Mouse (Mus musculus) MEL-GATA-1-ER (cell line): ENCODE measurements around the gene Ddx19b.
"Not testable (repeated sequence)": the region's sequence is repeated elsewhere in the genome, so short reads cannot be mapped to it uniquely, and the experiment has no call there.

Source experiments
- DNase-seq: peaks from one replicate; pipeline ENCODE4 v3.0.0-alpha.2; 2012; ENCODE audit warnings: low read depth; ENCODE audit errors: extremely low read depth

The Ddx19b gene

DNA sequence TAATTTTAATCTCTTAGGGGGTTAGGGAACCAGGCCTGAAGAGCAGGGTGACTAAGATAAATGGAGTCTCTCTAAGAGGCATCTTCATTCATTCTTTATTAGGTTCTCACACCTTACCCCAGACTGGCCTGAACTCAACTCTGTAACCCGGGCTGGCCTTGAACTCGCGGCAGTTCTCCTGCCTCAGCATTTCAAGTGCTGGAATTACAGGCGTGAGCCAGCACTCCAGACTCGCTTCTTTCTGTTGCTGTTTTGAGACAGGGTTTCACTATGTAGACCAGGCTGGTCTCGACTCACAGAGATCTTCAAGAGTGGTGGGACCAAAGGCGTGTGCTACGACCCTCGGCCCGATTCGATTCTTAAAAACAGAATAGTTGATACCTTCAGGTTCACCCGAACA is 2.7 kb upstream of the Ddx19b start:
- no peak for DNase-seq

DNA sequence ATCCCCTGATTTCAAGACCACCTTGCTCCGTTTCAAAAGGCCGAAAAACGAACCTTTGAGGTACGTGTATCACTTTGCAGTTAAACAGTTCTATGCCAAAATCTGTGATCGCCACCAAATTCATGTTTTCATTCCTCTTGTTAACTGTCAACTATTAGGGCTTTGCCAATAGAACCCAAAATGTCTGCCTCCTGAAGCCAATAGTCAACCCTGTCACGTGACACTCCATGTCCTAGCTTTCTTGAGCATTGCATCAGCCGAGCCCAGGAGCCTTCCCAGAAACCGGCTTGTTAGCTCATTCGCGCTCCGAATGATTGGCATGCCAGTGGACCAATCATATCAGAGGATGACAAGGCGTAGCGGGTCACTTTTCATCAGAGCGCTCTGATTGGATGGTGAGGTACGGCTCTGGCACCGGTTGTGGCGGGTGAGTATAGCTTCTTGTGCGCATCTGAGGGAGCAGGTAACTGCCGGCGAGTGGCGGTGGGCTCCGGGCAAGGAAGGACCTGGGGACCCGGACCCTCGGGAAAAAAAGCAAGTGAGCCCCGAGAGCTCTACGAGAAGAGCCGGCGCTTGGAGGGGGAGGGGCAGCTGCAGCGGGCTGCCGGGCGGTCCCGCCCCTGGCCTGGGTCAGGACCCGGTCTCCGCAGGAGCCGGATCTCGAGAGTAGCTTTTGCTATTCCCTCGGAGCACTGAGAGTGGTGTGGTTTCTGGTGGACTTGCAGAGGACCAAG is 2.1 kb upstream of the Ddx19b start:
- DNase-seq, result peak; percentile 100

DNA sequence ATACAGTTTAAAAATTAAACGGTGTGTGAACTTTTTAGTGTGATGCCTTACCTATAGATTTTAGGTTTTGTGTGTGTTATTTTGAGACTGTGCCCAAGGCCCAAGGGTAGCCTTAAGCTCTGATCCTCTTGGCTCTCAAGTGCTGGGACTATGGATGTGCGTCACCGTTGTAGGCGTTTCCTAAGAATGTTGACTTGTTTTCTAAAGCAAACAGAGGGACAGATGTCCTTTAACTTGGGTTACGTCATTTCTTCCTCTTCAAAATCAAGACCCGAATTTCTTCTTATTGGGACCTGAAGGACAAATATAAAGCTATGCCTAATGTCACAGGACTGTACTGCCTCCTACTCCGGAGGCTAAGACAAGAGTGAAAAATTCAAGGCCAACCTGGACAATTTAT is 1.4 kb upstream of the Ddx19b start, which contains the start of gene Aars:
TSS of gene Aars (plus strand) at position 229 of the 400 bp plus-strand sequence.
- DNase-seq, result no peak

DNA sequence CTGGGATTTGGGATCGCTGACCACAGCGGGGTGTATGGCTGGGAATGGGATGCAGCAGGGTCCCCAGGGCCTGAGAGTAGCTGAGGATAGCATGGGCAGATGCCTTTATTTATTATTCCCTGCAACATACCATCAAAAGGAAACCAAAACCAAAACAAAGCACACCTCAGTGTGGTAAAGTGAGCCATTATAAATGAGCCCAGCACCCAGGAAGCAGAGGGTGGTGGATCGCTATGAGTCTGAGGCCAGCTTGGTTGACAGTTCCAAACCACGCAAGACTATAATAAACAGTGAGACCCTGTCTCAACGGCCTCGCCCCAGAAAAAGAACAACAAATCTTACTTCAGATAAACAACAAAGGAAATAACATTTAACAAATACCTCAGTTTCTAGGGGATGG is 1.5 kb downstream of the Ddx19b start:
- DNase-seq, result no peak

DNA sequence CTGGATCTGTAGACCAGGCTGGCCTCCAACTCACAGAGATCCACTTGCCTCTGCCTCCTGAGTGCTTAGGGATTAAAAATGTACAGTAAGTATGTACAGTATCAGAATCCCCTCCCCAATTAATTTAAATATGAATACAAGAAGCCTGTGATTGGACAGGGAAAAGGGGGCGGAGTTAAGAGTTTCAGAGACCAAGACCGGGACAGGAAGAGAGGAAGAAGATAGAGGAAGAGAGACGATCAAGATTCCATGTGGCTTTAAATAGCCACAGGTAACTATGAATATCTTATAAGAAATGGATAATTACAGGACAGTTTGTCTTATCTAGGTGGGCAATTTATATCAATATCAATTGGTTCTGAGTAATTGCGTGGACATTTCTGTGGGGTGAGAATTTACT is 2.0 kb downstream of the Ddx19b start:
- peak; percentile 90 for DNase-seq

DNA sequence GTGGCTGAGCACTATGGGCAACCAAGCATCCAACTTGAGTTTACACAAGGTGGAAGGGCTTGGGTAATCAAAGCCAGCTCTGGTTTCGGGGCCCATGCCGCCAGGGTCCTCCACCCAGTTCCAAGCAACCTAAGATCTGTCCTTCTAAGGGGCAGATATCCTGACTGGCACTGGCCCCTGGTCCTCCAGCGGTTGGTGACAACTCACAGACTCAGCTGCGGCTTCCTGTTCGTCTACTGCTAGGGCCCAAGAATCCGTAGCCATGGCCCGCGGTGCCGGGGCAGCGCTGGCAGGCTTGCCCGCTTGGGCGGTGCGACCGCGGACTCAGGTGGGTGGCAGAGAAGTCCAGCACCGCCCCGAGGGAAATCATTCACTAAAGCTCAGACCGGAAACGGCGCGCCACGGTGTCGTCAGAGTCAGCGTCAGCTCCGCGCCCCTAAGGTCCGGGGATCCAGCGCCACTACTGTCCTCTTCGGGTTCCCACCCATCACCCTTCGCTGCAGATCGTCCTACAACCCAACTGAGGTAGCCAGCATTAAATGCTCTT is 4.1 kb downstream of the Ddx19b start:
- DNase-seq, result peak; percentile 62

DNA sequence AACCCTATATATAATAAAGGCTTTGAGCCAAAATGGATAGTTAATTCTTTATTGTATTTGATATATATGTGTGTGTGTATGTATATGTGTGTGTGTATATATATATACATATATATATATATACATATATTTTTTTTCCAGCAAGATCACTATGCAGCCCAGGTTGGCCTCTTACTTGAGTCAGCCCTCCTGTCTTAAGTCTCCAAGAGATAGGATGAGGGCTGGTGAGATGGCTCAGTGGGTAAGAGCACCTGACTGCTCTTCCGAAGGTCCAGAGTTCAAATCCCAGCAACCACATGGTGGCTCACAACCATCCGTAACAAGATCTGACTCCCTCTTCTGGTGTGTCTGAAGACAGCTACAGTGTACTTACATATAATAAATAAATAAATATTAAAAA is 4.9 kb downstream of the Ddx19b start:
- not testable (repeated sequence) for DNase-seq

DNA sequence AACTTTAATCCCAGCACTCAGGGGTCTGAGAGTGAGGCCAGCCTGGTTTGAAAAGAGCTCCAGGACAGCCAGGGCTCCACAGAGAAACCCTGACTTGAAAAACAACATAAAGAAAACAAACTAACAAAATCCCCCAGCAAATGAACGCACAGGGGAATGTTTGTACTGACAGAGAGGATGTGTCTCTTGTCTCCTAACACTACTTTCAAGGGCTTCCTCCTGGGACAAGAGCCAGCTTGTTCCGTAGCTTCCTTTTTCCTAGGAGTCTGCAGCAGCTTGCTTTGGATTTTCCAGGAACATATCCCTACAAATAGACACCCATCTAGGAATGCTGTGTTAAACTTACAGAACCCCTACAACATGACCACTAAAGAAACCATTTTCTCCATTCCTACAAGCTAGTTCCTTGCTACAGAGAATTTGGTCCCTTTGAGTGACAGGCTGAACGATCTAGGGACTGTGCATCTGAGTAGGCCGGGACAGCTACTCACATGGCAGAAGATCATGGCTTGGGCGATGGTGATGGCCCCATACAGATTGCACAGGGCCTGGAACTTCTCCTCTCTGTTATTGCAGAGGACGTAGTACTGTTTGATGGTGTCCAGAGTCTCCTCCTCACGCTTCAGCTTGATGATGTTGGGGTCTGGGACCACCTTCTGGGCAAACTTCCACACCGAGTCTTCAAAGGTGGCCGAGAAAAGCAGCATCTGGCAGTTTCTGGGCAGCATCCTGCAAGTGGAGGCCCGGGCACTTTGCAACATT is 21.1 kb downstream of the Ddx19b start:
- not testable (repeated sequence) for DNase-seq

DNA sequence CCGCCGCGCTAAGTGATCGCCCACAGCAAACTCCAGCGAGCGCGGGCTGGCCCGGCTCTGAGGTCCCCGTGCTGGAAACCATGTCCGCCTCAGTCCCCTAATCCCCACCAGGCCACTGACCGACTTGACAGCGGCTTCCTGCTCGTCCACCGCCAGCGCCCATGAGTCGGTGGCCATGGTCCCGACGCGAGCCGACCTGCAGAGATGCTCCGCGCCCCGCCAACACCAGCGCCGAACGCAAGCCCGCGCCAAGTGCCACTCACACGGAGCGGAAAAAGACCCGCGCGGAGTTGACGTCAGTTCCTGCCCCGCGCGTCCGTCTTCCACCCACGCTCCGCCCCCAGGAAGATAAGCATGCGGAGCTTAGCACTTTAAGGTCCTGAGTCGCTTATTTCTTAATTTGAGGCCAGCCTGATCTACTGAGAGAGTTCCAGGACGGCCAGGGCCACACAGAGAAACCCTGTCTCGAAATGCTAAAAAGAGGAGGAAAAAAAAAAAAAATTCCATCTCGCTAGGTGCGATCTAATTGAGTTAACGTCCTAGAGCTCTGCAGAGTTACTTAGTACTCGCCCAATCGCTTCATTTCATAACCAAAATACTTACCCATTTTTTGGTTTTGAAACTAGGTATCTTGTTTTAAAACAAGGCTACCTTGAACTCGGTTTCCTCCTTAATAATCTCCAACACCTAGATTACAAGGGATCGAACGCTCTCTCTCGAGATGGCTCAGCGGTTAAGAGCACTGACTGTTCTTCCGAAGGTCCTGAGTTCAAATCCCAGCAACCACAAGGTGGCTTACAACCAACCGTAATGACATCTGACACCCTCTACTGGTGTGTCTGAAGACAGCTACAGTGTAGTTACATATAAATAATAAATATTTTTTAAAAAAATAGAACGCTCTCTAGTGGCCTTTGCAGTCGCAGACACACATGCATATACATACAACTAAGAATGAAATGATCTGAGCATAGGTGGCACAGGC is 33.7 kb downstream of the Ddx19b start, which contains the start of gene Ddx19a:
TSS of gene Ddx19a (minus strand) at position 254 of the 985 bp plus-strand sequence.
- DNase-seq, result peak; percentile 81

DNA sequence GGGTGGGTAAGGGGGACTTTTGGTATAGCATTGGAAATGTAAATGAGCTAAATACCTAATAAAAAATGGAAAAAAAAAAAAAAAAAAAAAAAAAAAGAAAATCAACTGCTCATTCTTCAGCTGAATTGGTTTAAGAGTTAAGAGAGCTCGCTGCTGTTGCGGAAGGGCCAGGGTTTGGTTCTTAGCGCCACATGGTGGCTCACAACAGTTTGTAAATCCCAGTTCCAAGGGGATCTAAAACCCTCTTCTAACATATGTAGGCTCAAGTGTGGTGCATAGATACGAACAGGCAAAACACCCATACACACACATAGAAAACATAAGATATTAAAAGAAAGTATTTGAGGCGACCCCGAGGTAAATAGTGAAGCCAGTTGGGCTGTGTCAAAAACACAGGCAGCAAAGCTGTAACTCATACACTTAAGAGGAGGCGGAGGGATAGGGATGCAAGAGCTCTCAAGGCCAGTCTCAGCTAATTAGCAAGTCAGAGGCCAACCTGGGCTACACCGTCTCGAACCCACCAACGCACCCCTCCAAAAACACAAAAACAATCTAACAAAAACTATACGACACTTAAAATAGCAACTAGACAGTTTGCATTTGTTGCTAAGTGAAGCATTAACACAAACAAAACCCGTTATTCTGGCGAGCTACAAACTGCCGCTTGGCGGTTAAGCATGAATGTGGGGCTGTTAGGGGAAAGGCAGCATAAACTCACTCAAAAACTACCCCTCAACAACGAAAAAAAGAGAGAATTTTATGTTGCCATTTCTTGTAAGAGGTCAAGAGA is 34.7 kb downstream of the Ddx19b start:
- DNase-seq, result peak; percentile 14

DNA sequence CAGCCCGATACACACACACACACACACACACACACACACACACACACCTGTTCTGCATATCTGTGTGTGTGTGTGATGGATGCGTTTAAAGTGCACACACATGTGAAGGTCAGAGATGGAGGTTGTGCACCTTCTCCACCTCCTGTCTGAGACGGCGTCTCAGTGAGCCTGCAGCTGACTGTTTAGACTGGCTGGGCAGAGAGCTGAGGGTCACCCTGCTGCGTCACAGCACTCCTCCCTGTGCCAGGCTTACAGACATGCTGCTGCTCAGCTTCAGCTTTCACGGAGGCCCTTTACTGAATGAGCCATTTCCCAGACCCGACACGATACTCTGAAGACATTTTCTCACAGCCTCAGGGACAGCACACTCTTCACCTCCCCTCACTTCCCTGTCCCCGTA is 41.5 kb downstream of the Ddx19b start:
- DNase-seq, result no peak

DNA sequence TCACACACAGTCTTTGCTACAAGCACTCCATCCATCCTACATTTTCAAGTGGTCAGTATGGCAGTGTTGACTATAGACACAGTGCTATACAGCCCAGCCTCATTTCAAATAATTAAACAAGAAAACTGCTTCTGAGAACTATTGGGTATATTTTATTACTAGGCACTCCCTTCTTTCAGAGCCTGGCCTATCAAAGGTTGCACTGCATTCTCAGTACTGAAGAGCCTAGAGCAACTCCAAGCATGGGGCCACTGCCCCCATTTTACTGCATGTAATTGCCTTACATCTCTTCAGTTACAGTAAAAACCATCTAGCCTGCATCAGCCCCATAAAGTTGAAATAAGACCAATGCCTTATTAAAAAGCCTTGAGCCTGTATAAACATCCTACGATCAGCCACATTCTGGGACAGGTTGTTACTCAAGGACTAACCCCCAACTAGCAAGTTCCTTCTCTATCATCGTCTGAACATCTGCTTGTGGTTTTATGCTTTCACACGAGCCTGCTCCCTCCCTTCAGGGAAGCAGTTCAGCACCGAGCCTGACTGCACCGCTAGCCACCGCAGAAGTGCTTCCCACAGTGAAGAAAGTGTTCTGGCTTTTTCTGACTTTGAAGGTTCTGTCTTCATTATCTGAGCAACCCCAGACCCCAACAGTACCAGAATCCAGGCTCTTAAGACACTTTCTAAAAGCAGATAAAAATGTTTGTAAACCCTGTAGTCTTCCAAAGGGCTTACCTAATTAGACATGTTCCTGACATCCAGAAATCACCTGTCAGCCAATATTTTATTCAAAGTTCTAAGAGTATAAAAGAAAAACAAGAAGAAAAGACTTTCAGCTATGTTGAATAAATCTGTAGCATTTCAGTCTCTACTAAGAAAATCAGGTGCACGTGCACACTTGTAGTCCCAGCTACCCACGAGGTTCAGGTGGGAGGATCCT is 43.5 kb downstream of the Ddx19b start:
- DNase-seq, result peak; percentile 100

DNA sequence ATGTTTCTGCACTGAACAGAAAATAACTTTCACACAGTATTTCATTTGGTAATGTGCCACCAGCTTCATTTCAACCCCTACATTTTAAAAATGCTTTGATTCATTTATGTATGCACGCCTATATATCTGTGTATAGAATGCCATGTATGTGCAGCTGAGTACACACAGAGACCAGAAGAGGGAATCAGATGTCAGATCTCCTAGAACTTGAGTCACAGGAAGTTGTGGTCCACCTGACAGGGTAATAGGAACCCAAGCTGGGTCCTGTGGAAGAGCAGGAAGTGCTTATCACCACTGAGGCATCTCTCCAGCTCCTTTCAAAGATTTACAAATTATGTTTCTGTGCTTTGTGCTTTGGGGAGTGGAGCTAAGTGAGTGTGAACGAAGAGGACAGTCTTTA is 50.2 kb downstream of the Ddx19b start:
- DNase-seq, result no peak

DNA sequence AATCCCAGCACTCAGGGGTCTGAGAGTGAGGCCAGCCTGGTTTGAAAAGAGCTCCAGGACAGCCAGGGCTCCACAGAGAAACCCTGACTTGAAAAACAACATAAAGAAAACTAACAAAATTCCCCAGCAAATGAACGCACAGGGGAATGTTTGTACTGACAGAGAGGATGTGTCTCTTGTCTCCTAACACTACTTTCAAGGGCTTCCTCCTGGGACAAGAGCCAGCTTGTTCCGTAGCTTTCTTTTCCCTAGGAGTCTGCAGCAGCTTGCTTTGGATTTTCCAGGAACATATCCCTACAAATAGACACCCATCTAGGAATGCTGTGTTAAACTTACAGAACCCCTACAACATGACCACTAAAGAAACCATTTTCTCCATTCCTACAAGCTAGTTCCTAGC is 53.6 kb downstream of the Ddx19b start:
- not testable (repeated sequence) for DNase-seq

DNA sequence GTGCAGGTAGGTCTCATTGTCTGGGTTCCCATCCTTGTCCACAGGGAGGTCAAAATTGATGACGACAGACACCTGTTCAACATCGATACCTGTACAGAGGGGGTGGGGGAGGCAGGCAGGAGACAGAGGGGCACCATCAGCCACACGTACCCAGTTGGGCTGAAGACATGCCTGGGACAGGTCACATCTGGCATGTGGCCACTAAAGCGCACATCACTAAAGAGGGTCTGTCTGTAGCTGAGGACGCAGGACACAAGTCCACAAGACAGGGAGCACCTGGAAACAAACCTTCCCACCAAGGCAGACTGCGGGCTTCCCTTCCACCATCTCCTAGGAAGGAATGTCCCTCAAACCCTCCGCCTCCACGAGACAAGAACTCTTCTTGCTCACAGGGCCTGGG is 55.0 kb downstream of the Ddx19b start:
- not testable (repeated sequence) for DNase-seq

DNA sequence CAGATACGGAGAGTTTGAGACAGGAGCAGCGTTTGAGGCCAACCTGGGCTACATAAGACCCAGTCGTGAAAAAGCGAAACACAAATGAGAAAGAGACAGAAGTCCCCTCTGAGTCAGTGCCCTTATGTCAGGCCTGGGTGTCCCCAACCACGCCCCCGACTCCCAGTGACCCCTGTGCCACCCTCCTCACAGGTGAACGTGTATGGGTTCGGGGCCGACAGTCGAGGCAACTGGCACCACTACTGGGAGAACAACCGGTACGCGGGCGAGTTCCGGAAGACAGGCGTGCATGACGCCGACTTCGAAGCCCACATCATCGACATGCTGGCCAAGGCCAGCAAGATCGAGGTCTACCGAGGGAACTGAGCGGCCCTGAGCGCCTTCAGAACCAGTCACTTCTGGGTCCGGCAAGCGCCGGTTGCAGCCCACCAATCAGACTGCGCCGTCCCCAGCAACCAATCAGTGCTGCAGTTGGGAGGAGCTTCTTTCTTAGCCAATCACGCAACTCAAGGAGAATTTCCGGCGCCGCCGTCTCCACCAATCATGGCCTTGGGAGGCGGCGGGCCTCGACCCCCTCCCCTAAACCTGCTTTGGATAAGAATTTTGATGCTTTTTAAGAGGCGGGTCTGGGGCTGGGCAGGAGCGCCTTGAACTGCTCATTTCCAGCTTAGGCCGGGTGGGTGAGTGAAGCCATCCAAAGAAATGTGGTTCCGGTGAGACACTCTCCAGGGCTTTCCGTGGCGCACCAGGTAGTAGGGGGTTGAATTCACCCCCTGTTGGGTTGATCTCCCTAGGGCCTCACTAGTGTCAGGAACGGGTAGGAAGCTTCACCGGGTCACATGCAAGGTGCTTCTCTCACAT is 61.4 kb downstream of the Ddx19b start:
- no peak for DNase-seq

DNA sequence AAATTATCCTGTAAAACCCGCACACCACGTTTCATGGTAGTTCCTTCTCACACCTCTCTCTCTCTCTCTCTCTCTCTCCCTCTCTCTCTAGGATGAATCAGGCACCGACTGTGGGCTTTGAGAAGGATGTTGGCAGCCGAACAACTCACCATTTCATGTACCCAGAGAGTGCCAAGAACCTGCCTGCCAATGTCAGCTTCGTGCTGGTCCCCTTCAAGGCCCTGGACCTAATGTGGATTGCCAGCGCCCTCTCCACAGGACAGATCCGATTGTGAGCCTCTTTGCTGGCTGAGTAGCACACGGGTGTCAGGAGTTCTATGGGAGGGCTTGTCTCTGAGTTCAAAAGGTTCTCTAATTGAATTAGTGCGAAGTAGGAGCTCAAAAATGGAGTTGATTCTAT is 64.2 kb downstream of the Ddx19b start:
- DNase-seq, result no peak

DNA sequence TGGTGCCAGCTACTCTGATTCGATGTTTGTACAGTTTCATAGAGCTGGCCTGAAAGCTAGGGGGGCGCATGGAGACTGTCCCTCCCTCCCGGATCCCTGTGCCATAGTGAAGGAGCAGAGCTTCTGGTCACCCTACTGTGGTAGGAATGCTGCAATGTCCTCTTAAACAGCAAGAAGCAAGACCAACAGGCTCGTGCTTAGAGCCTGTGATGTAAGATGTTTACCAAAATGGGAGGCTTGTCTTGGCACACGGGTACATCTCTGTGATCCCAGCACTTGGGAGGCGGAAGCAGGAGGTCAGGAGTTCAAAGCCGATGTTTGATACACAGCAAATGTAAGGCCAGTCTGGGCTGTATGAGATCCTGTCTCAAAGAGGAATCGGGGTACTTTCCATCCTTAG is 65.0 kb downstream of the Ddx19b start:
- no peak for DNase-seq
